Mouse (Mus musculus): ENCODE measurements around the gene 1700029P11Rik.
"Not testable (repeated sequence)": the region's sequence is repeated elsewhere in the genome, so short reads cannot be mapped to it uniquely, and the experiment has no call there.

- TF ChIP-seq CTCF, EP300 (IDR thresholded peaks at IDR 0.05): not testable (repeated sequence)
These were observed 10.7 kb upstream of the 1700029P11Rik start for GRCm38 (mm10) chr15:81969635-81970034.

All from lung, postnatal 0 days (tissue).